Comparison of ENCODE assay signal across 8 mouse cellular contexts in genomic region chr5:117135869-117136268, GRCm38 (mm10). TPM values are rescaled to one million over a fixed set of nuclear protein-coding genes. Genes with fewer than 3 reads are reported as not detected.
A peak's percentile ranks its signal among the peaks of the same experiment; 100 is the strongest.
DNase-seq lines count a peak whose midpoint lies in the region; ATAC-seq and TF ChIP-seq lines count a peak whose summit lies in the region.

No protein-coding gene starts in this region.

- H3K9ac ChIP-seq in intestine, embryonic 14.5 days (ENCODE audit: low read length), result no peak overlapping the region
- H3K9ac ChIP-seq in lung, embryonic 14.5 days, result peak overlapping the region; percentile 34; the same call in 1 of the 2 replicates

- H3K4me3 ChIP-seq in embryonic facial prominence, embryonic 10.5 days, result peak overlapping the region; percentile 25
- H3K4me3 ChIP-seq in intestine, embryonic 14.5 days (ENCODE audit: low read depth, low read length), result no peak overlapping the region
- 0 out of 2 replicates have a peak overlapping the region, but pooled peaks have one; percentile 12 for H3K4me3 ChIP-seq in lung, embryonic 14.5 days (ENCODE audit: low read depth, low read length)

- 0 out of 2 replicates have a peak, but pooled peaks have one; percentile 29 for ATAC-seq in intestine, embryonic 14.5 days (replicated peaks; ENCODE audit: low FRiP score, low TSS enrichment, low read depth)
- peak; percentile 65 for ATAC-seq in lung, embryonic 14.5 days (ENCODE audit: insufficient read depth)

- 30% methylated on average over 9 of the region's 9 CpGs for WGBS in embryonic facial prominence, embryonic 10.5 days
- 8% methylated on average over 9 of the region's 9 CpGs for WGBS in intestine, embryonic 14.5 days
- WGBS in lung, embryonic 14.5 days, result 5% methylated on average over 9 of the region's 9 CpGs

- H3K9me3 ChIP-seq in embryonic facial prominence, embryonic 10.5 days, result no peaks in the 10 kb centered on the region
- H3K9me3 ChIP-seq in intestine, embryonic 14.5 days (ENCODE audit: control insufficient read depth, low read length), result no peaks in the 10 kb centered on the region
- no peaks in the 10 kb centered on the region for H3K9me3 ChIP-seq in lung, embryonic 14.5 days (ENCODE audit: low read depth, low read length)

- H3K4me2 ChIP-seq in intestine, embryonic 14.5 days (ENCODE audit: low read length), result peak overlapping the region; percentile 43
- H3K4me2 ChIP-seq in lung, embryonic 14.5 days, result peak overlapping the region; percentile 52

- peaks cover 41% of the 10 kb centered on the region for H3K4me1 ChIP-seq in embryonic facial prominence, embryonic 10.5 days
- peaks cover 28% of the 10 kb centered on the region for H3K4me1 ChIP-seq in intestine, embryonic 14.5 days (replicated peaks; ENCODE audit: control insufficient read depth, insufficient read depth, low read length)
- H3K4me1 ChIP-seq in lung, embryonic 14.5 days (ENCODE audit: insufficient read depth), result peaks cover 16% of the 10 kb centered on the region; the same call in 1 of the 2 replicates

- H3K36me3 ChIP-seq in embryonic facial prominence, embryonic 10.5 days (replicated peaks), result no peaks in the 10 kb centered on the region
- H3K36me3 ChIP-seq in intestine, embryonic 14.5 days (ENCODE audit: control insufficient read depth, insufficient read depth, low read length), result no peaks in the 10 kb centered on the region
- no peaks in the 10 kb centered on the region for H3K36me3 ChIP-seq in lung, embryonic 14.5 days (ENCODE audit: insufficient read depth)
- no peaks in the 10 kb centered on the region; the same call in 1 of the 2 replicates for H3K36me3 ChIP-seq in splenic B cell, adult 2 months (ENCODE audit: control insufficient read depth, insufficient read depth, low read length, poor library complexity, severe bottlenecking)

- H3K27me3 ChIP-seq in embryonic facial prominence, embryonic 10.5 days (replicated peaks; ENCODE audit: low read depth, poor library complexity, severe bottlenecking), result no peaks in the 10 kb centered on the region
- no peaks in the 10 kb centered on the region for H3K27me3 ChIP-seq in intestine, embryonic 14.5 days (replicated peaks; ENCODE audit: control insufficient read depth, insufficient read depth, low read length)
- no peaks in the 10 kb centered on the region for H3K27me3 ChIP-seq in lung, embryonic 14.5 days (ENCODE audit: insufficient read depth, low read length)
- no peaks in the 10 kb centered on the region for H3K27me3 ChIP-seq in splenic B cell, adult 2 months (ENCODE audit: control insufficient read depth, insufficient read depth, low read length, poor library complexity, severe bottlenecking)

- no peak for TF ChIP-seq CTCF in lung, embryonic 14.5 days (IDR thresholded peaks at IDR 0.05; ENCODE audit: low read depth)

- peak overlapping the region; percentile 16 for H3K27ac ChIP-seq in embryonic facial prominence, embryonic 10.5 days (replicated peaks)
- peak overlapping the region; percentile 19; the same call in 1 of the 2 replicates for H3K27ac ChIP-seq in intestine, embryonic 14.5 days (ENCODE audit: low read depth)
- H3K27ac ChIP-seq in lung, embryonic 14.5 days (ENCODE audit: low read depth), result peak overlapping the region; percentile 79

- DNase-seq in kidney, adult 11 months, result peak; percentile 40
- DNase-seq in kidney, adult 18-20 months, result no peak
- DNase-seq in embryonic facial prominence, embryonic 10.5 days (ENCODE audit: low spot score), result peak; percentile 63
- no peak for DNase-seq in intestine, embryonic 14.5 days (ENCODE audit: low spot score)
- peak; percentile 78 for DNase-seq in lung, embryonic 14.5 days
- peak; percentile 43 for DNase-seq in splenic B cell, adult 2 months (ENCODE audit: low read depth, low spot score)
- DNase-seq in gastrocnemius, postnatal 10 days, result no peak
- no peak for DNase-seq in layer of hippocampus, adult 11-12 months (ENCODE audit: low spot score)

RNA-seq across cellular contexts. Expression of gene Taok3, which starts 15.9 kb away (rescaled TPM):
- polyA plus RNA-seq in embryonic facial prominence, embryonic 10.5 days (2016; fragmentation: Nextera tagmentation; extraction: Ambion mirVana), result 8.1 TPM in 2 replicates
- polyA plus RNA-seq in intestine, embryonic 14.5 days (2014; fragmentation: Nextera tagmentation; extraction: Ambion mirVana), result 32.7 and 37.7 TPM in 2 replicates
- polyA plus RNA-seq in lung, embryonic 14.5 days (2014; fragmentation: Nextera tagmentation; extraction: Ambion mirVana), result 18.8 and 19.0 TPM in 2 replicates
- total RNA-seq in gastrocnemius, postnatal 10 days (2021), result 10 to 100 TPM in 1 of 2 experiments, 1 to 10 TPM in 1; 6.1 to 11.1 TPM

RNA-seq across cellular contexts. Expression of gene Suds3, which starts 20.0 kb away (rescaled TPM):
- polyA plus RNA-seq in embryonic facial prominence, embryonic 10.5 days (2016; fragmentation: Nextera tagmentation; extraction: Ambion mirVana), result 74.6 and 76.4 TPM in 2 replicates
- 42.0 and 44.1 TPM in 2 replicates for polyA plus RNA-seq in intestine, embryonic 14.5 days (2014; fragmentation: Nextera tagmentation; extraction: Ambion mirVana)
- polyA plus RNA-seq in lung, embryonic 14.5 days (2014; fragmentation: Nextera tagmentation; extraction: Ambion mirVana), result 45.6 and 49.6 TPM in 2 replicates
- 10 to 100 TPM; 49.3 to 53.5 TPM for total RNA-seq in gastrocnemius, postnatal 10 days (2021)

Comparison
In these comparisons a context has a peak if more than half of its experiments do, and no peak if none do; other contexts are left out.
1. DNase-seq: peak in kidney, adult 11 months (single experiment), embryonic facial prominence, embryonic 10.5 days (single experiment), lung, embryonic 14.5 days (single experiment) and splenic B cell, adult 2 months (single experiment); none in kidney, adult 18-20 months (single experiment), intestine, embryonic 14.5 days (single experiment), gastrocnemius, postnatal 10 days (single experiment) and layer of hippocampus, adult 11-12 months (single experiment).
2. H3K27ac ChIP-seq: peak in every context shown above with its lines; median percentile 79 in lung, embryonic 14.5 days; 19 in intestine, embryonic 14.5 days; 16 in embryonic facial prominence, embryonic 10.5 days.